Mouse (Mus musculus) kidney, embryonic 14.5 days (tissue): ENCODE measurements at regions not wholly inside any gene's neighbourhood (a gene's known extent, or its start where the extent isn't known, plus 50 kb on each side); places are given as distances from the start of the nearest gene placed in this dataset.

Experiments used
- ATAC-seq: fragments of 200-750 bp; cut with Nextera tagmentation; 2 replicates; pipeline ENCODE4 v1.8.0; 2017; ENCODE audit warnings: moderate number of reproducible peaks, mild to moderate bottlenecking, moderate TSS enrichment, moderate library complexity; ENCODE audit not compliant: low FRiP score, low TSS enrichment
- H3K27ac ChIP-seq: fragments of 300-500 bp; sonication (generic); 2 replicates; pipeline ENCODE4 v1.5.1; 2014; ENCODE audit warnings: low read depth, mild to moderate bottlenecking, low read length, moderate library complexity, mixed read lengths
- H3K27me3 ChIP-seq: fragments of 300-500 bp; sonication (generic); 2 replicates; pipeline ENCODE4 v1.6.1; 2014; ENCODE audit warnings: mild to moderate bottlenecking, low read length; ENCODE audit not compliant: control insufficient read depth, insufficient read depth
- H3K36me3 ChIP-seq: fragments of 300-500 bp; sonication (generic); 2 replicates; pipeline ENCODE4 v1.6.1; 2014; ENCODE audit warnings: low read length, mixed read lengths; ENCODE audit not compliant: control insufficient read depth, insufficient read depth
- H3K4me1 ChIP-seq: fragments of 300-500 bp; sonication (generic); 2 replicates; pipeline ENCODE4 v1.6.1; 2014; ENCODE audit warnings: low read length, mixed read lengths; ENCODE audit not compliant: control insufficient read depth, insufficient read depth
- H3K4me2 ChIP-seq: fragments of 300-500 bp; sonication (generic); replicated peaks from 2 replicates; pipeline ENCODE4 v1.6.1; 2014; ENCODE audit warnings: low read depth, mild to moderate bottlenecking, low read length
- H3K4me3 ChIP-seq: fragments of 300-500 bp; sonication (generic); 2 replicates; pipeline ENCODE4 v1.5.1; 2014; ENCODE audit warnings: mild to moderate bottlenecking, low read length
- H3K9ac ChIP-seq: fragments of 300-500 bp; sonication (generic); 2 replicates; pipeline ENCODE4 v1.6.1; 2014; ENCODE audit warnings: low read depth, mild to moderate bottlenecking, low read length, moderate library complexity
- H3K9me3 ChIP-seq: fragments of 300-500 bp; sonication (generic); 2 replicates; pipeline ENCODE4 v1.6.1; 2016; ENCODE audit warnings: low read length; ENCODE audit not compliant: control insufficient read depth
- WGBS: fragments of 180-500 bp; shearing (Covaris S2); extraction: QIAGEN DNeasy Blood & Tissue Kit; methylation state at CpG from one replicate; pipeline ENCODE4 v1.1.7; 2014; 5-methylcytosine and 5-hydroxymethylcytosine counted together

DNA sequence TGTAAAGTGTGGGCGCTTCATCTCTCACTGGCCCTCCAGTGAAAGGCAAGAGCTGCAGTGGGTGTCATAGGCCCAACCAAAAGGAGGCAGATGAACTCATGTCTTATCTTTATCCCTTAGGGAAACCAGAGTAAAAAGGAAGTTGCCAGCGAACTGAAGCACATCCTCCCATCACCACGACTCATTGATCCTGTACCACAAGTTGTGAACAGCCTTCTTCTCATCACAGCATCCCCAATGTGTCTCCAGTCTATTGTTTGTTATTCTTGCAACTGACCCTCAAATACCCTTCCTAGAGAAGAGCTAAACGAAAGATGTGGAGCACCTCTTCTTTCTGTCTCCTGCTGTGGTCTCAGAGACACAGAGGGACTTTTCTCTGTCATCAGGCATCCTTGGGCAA lies 570.5 kb upstream of the Cdh5 start:
- H3K9me3 ChIP-seq, result no peaks in the 10 kb centered on the region
- no peak overlapping the region for H3K4me2 ChIP-seq
- no peak overlapping the region for H3K27ac ChIP-seq
- peak; percentile 78; the same call in 1 of the 2 replicates for ATAC-seq
- no peaks in the 10 kb centered on the region for H3K27me3 ChIP-seq
- H3K36me3 ChIP-seq, result no peaks in the 10 kb centered on the region
- H3K9ac ChIP-seq, result no peak overlapping the region
- 37% methylated on average over 4 of the region's 4 CpGs for WGBS
- H3K4me1 ChIP-seq, result no peaks in the 10 kb centered on the region
- H3K4me3 ChIP-seq, result no peak overlapping the region

DNA sequence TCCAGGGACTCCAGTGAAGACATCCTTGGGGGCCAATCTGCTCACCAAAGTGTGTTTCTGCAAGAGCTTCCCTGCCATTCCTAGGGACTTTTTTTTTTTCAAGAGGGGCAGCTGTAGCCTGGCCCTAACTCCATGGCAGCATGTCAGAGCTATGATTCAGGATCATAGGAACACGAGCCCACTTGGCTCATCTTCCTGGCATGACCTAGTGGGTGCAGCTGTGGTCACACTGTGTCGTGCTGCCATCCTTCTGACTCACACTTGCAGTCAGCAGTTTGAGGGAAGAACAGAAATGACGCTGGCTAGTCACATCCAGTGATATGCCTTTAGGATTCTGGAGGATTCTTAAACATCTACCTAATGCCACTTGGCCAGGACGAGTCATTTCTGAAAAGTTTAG lies 566.5 kb upstream of the Cdh5 start:
- no peak for ATAC-seq
- no peak overlapping the region for H3K4me2 ChIP-seq
- no peaks in the 10 kb centered on the region for H3K9me3 ChIP-seq
- H3K27ac ChIP-seq, result no peak overlapping the region
- WGBS, result 85% methylated on average over 4 of the region's 4 CpGs
- no peak overlapping the region for H3K9ac ChIP-seq
- no peaks in the 10 kb centered on the region for H3K27me3 ChIP-seq
- no peaks in the 10 kb centered on the region for H3K4me1 ChIP-seq
- H3K36me3 ChIP-seq, result no peaks in the 10 kb centered on the region
- no peak overlapping the region for H3K4me3 ChIP-seq

DNA sequence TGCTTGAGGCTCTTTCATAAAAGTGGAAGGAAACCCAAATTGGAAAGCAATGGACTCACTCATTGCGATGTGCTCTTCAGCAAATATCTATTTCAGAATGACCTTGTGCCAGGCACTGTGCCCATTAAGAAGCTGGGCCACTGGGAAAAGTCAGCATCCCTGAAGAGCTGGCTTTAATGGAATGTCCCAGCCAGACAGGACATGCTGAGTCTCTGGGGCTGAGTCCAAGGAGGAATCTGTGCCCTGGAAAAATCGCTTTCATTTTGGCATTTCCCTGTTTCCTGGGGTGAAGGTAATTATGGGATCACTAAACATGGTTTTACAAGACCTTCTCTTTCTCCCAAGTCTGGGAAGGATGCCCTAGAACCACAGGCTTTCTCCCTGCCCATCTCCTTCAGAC lies 564.6 kb upstream of the Cdh5 start:
- WGBS, result 84% methylated on average over 2 of the region's 2 CpGs
- no peak for ATAC-seq

DNA sequence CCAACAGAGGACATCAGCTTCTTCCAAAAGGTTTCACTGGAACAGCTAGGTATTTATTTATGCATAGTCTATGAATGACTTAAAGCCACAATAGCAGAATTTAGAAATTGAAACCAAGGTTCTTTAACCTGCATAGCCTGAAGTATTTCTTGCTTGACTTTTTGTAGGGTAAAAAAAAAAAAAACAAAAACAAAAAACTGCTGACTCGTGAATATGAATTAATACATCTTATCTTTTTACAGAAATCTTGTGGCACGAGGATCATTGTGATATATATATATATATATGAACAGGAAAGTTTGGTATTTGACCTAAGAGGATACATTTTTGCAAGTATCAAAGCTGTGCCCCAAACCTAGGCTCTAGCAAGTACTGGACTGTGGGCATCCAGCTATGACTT lies 559.5 kb upstream of the Cdh5 start:
- H3K27me3 ChIP-seq, result no peaks in the 10 kb centered on the region
- WGBS, result 79% methylated on average over 2 of the region's 2 CpGs
- H3K4me1 ChIP-seq, result no peaks in the 10 kb centered on the region
- H3K9me3 ChIP-seq, result no peaks in the 10 kb centered on the region
- no peak overlapping the region for H3K4me2 ChIP-seq
- no peak overlapping the region for H3K4me3 ChIP-seq
- no peak overlapping the region for H3K27ac ChIP-seq
- no peaks in the 10 kb centered on the region for H3K36me3 ChIP-seq
- ATAC-seq, result no peak
- no peak overlapping the region for H3K9ac ChIP-seq

More for the DNA sequence above, 564.6 kb upstream of the Cdh5 start:
- no peaks in the 10 kb centered on the region for H3K4me1 ChIP-seq
- no peaks in the 10 kb centered on the region for H3K27me3 ChIP-seq
- no peaks in the 10 kb centered on the region for H3K9me3 ChIP-seq
- H3K36me3 ChIP-seq, result no peaks in the 10 kb centered on the region
- H3K27ac ChIP-seq, result no peak overlapping the region
- H3K4me2 ChIP-seq, result no peak overlapping the region
- no peak overlapping the region for H3K4me3 ChIP-seq
- H3K9ac ChIP-seq, result no peak overlapping the region

DNA sequence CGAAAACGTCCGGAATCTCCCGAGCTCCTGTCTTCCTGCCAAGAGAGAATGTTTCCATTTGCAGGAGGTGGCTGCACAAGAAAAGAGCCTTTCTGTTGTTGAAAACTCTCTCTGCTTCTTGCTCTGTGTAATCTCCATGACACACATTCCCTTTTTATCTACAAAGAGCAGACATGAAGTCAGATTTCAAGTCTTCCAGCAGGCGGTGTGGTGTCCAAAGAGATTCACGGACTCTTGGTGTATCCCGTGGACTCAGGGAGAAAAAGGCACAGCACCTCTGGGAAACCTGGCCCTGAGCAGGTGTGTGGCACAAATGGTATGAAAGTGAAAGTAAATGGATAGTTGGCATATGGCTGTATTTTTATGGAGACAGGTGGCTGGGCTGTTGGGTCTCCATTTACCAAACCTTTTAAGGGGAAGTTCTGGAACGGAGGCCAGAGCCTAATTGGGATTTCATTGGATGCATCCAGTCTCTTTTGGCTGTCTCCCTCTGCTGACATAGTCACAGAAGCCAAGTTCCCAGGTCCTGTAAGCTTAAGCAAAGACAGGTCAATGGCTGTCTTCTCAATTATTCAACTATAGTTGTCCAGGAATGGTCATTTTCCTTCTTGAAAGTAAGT lies 549.4 kb upstream of the Cdh5 start:
- no peak overlapping the region for H3K9ac ChIP-seq
- H3K4me2 ChIP-seq, result no peak overlapping the region
- H3K4me1 ChIP-seq, result no peaks in the 10 kb centered on the region
- no peaks in the 10 kb centered on the region for H3K36me3 ChIP-seq
- 89% methylated on average over 8 of the region's 8 CpGs for WGBS
- H3K4me3 ChIP-seq, result no peak overlapping the region
- H3K27ac ChIP-seq, result no peak overlapping the region
- no peaks in the 10 kb centered on the region for H3K9me3 ChIP-seq
- H3K27me3 ChIP-seq, result no peaks in the 10 kb centered on the region
- ATAC-seq, result no peak

DNA sequence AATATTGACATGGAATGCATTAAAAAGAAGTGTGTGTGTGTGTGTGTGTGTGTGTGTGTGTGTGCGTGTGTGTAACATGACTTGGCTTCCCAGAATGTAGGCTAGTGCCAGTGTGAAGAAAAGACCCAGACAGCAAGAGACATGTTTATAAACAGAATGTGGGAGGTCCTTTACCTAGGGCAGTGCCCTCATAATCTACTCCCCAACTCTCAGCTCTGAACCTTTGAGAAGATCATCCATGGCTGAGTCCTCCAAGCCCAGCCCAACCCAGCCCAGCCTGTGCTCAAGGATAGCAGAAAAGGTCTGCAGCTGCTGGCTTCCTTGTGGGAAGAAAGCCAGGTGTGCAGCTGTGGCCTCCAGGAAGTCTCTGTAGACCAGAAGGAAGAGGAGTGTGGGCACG lies 539.8 kb upstream of the Cdh5 start:
- no peak overlapping the region for H3K9ac ChIP-seq
- no peaks in the 10 kb centered on the region for H3K9me3 ChIP-seq
- no peak overlapping the region for H3K4me3 ChIP-seq
- ATAC-seq, result no peak
- no peaks in the 10 kb centered on the region for H3K27me3 ChIP-seq
- WGBS, result 80% methylated on average over 2 of the region's 2 CpGs
- no peak overlapping the region for H3K27ac ChIP-seq
- no peak overlapping the region for H3K4me2 ChIP-seq
- no peaks in the 10 kb centered on the region for H3K36me3 ChIP-seq
- H3K4me1 ChIP-seq, result no peaks in the 10 kb centered on the region

DNA sequence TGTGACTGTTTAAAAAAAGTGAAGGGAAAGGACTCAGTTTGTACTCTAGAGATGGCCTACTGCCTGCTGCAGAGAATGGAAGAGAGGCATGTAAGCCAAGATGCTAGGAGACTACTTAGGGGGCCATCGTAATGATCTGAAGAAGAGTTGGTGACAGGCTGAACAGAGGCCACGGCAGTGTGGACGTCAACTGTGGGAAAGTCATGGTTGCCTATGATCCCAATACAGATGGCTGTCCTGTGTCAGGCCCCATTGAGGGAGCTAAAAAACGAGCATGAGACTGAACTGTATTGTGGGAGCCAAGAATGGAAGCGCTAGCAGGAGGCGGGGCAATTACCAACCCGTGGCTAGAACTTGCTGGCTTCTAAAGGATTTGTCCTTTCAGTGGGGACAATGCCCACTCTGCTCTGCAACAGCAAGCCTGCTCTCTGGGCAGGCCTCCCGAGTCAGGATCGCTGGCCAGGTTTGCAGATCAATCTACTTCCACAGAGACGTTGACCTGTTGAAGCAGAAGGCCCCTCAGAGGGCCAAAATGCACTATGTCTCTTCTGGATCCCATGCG lies 530.5 kb upstream of the Cdh5 start:
- no peak for ATAC-seq
- no peaks in the 10 kb centered on the region for H3K4me1 ChIP-seq
- no peak overlapping the region for H3K27ac ChIP-seq
- no peak overlapping the region for H3K9ac ChIP-seq
- 87% methylated on average over 11 of the region's 11 CpGs for WGBS
- H3K36me3 ChIP-seq, result no peaks in the 10 kb centered on the region
- no peak overlapping the region for H3K4me2 ChIP-seq
- no peak overlapping the region for H3K4me3 ChIP-seq
- no peaks in the 10 kb centered on the region; the same call in 1 of the 2 replicates for H3K9me3 ChIP-seq
- no peaks in the 10 kb centered on the region for H3K27me3 ChIP-seq

DNA sequence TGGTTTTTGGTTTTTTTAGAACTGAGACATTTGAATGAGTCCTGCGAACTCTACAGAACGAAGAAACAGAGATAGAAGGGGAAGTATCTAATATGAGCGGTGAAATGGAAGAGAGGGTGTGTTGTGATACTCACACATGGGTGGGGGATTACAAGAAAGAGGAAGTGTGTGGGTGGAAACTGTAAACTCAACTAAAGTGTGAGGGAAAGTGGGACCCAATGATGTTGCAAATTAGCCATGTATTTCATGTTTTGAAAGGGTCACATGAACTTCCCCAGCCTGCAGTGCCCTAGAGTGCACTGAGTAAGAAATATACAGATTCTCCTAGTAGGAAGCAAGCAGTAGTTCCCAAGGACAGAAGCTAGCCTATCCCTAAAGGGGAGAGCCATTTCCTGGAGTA lies 524.3 kb upstream of the Cdh5 start:
- no peaks in the 10 kb centered on the region for H3K9me3 ChIP-seq
- ATAC-seq, result no peak
- H3K4me1 ChIP-seq, result no peaks in the 10 kb centered on the region
- no peaks in the 10 kb centered on the region for H3K27me3 ChIP-seq
- no peak overlapping the region for H3K4me2 ChIP-seq
- H3K36me3 ChIP-seq, result no peaks in the 10 kb centered on the region
- H3K9ac ChIP-seq, result no peak overlapping the region
- H3K4me3 ChIP-seq, result no peak overlapping the region
- no peak overlapping the region for H3K27ac ChIP-seq
- WGBS, result 79% methylated on average over 3 of the region's 3 CpGs

DNA sequence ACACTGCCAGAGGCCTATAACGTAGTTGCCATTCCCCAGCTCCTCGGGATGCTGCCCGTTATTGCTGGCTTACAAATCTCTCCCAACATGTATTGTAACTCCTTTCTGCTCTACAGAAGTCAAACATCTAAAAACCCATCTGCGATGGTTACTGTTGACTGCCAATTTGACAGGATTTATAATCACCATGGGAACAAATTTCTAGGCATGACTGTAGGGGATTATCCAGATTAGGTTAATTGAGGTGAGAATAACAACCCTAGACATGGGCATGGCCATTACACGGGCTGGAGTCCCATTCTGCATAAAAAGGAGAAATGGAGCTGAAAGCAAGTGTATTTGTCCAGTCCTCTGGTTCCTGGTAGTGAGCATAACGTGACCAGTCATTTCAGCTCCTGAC lies 523.4 kb upstream of the Cdh5 start:
- H3K9me3 ChIP-seq, result no peaks in the 10 kb centered on the region
- no peaks in the 10 kb centered on the region for H3K27me3 ChIP-seq
- H3K36me3 ChIP-seq, result no peaks in the 10 kb centered on the region
- H3K9ac ChIP-seq, result no peak overlapping the region
- H3K4me2 ChIP-seq, result no peak overlapping the region
- 90% methylated on average over 6 of the region's 6 CpGs for WGBS
- H3K4me3 ChIP-seq, result no peak overlapping the region
- H3K4me1 ChIP-seq, result peaks cover 4% of the 10 kb centered on the region; the same call in 1 of the 2 replicates
- no peak overlapping the region for H3K27ac ChIP-seq
- no peak for ATAC-seq
